Mouse (Mus musculus) ES-Bruce4 (cell line): ENCODE data around the gene Sap18b.

Source experiments
- CTCF ChIP-seq: IDR thresholded peaks from one replicate; pipeline ENCODE4 v1.8.1; 2011; ENCODE audit warnings: low read depth, low read length
- EP300 ChIP-seq: IDR thresholded peaks from 2 replicates; pipeline ENCODE4 v1.6.1; 2011; ENCODE audit warnings: low read depth, low read length; ENCODE audit not compliant: insufficient read depth

DNA sequence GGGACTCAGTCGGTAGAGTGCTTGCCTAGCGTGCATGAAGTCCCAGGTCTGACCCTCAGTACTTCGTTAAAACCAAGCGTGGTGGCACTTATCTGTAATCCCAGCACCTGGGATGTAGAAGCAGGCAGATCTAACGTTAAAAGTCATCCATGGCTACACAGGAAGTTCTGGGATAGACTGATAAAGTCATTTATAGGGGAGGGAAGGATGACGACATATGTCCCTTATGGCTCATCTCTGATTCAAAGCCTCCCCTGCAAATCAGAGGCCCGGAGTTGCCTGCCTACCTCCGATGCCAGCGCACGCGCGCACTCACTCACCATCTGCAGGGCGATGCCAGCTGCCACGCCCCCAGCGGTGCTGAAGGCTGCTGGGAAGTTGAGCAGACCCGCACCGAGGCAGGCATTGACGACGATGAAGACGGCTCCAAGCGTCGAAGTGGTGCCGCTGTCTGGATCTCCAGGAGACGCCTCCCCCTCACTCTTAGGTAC lies 23.0 kb downstream of the Sap18b start:
- no peak for TF ChIP-seq CTCF
- no peak for TF ChIP-seq EP300
